Mouse (Mus musculus) CD4-positive naive resting alpha-beta T cell, adult 57 days (primary cell): Measurements from ENCODE around the gene Nell1. TPM values are rescaled to one million over a fixed set of nuclear protein-coding genes. Genes with fewer than 3 reads are reported as not detected.

Experiments
- total RNA-seq: library from RNA; stranded (reverse); gene quantifications from one replicate; pipeline ENCODE4 v1.2.4, GENCODE M21; 2023

Gene Nell1
- not detected for total RNA-seq

DNA sequence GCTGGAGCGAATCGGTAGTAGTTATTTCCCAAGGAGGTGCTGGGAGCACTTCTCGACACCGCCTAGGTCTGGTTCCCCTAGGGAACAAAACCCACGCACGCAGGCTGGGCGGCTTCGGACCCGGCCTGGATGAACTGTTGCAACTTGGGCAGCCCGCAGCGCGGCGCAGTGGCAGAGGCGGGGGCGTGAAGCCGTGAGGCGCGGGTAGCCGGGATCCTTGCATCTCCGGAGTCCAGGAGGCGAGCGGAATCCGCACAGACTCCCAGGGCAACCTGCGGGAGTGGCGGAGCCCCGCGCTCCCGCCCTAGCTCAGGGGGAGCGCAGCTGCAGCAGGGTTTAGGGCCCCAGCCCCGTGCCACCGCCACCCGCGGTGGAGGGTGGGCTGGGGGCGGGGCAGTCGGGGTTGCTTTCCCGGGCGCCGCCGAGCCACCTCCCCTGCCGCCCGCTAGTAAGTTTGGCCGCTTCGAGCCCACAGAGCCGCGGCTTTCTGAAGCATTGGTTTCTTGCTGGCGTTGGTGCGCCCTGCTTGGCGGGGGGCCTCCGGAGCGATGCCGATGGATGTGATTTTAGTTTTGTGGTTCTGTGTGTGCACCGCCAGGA, at the start of gene Nell1:
Gene Nell1 (plus strand): TSS at position 24 of the 600 bp plus-strand sequence.

DNA sequence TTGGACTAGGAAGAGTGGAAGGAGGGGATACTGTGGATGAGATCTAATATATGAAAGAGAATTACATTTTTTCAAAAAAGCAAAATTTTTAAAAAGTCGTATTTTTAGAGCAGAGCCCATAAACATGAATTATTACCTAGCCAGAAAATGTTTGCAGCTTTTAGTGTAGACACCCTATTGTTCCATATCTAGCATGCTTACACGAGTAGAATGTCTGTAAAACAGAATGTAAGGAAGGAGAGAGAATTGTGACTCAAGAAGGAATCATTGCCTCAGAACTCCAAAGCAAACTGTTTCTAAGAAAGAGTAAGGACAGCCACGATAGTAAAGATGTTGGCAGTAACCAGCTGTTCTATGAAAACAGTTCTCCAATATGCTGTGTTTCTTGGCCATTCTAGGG, 624.2 kb downstream of the Nell1 start, which contains the start of gene 4933405O20Rik:
Gene 4933405O20Rik (plus strand): TSS at position 301 of the 400 bp plus-strand sequence.

Other genes with a start within 250 kb of the Nell1 start
- gene Htatip2, start 215.7 kb upstream of the Nell1 start, total RNA-seq = 13.3 TPM
- gene Prmt3, start 196.5 kb upstream of the Nell1 start, total RNA-seq = 71.0 TPM
- gene Slc6a5, start 64.7 kb upstream of the Nell1 start, total RNA-seq = not detected